Mouse (Mus musculus): ENCODE data around the gene Trim47. TPM values are rescaled to one million over a fixed set of nuclear protein-coding genes. Genes with fewer than 3 reads are reported as not detected.
"Not testable (repeated sequence)": the region's sequence is repeated elsewhere in the genome, so short reads cannot be mapped to it uniquely, and the experiment has no call there.

The Trim47 gene
- polyA plus RNA-seq, 2 experiments from 2014 or later = not detected

DNA sequence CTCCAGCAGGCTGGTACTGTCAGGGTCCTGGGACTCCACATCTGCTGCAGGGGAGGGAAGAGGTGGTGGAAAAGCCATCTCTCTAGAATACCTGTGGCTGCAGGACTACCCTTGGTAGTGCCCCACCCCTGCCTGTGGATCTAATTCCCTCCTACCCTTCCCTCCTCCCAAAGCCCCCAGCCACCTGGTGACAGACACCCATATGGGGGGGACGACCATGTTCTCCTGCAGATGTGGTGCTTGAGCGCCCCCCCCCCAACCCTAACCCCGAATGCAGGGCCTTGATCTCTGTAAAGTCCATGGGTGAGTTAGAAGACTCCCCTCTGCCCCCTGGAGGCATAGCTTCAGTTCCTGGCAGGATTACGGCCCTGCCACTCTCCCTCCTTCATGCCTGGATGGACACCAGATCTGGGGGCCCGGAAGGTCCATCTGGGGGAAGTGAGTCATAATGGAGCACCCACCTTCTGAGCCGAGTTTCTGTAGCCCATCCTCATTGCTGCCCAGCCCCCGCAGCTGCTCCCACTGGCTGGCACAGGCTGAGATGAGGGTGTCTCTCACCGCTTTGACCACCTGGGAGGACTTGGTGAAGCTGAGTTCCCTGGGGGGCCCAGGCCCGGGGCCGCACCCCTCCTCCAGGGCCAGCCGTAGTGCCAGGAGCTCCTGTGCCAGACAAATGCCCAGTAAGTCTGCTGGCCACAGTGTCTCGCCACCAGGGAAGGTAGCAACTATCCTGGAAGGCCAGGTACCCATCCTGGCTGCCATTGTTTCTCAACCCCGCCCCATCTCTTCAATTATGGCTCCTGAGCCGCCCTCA, 19.8 kb downstream of the Trim47 start:
- ATAC-seq = no peak

DNA sequence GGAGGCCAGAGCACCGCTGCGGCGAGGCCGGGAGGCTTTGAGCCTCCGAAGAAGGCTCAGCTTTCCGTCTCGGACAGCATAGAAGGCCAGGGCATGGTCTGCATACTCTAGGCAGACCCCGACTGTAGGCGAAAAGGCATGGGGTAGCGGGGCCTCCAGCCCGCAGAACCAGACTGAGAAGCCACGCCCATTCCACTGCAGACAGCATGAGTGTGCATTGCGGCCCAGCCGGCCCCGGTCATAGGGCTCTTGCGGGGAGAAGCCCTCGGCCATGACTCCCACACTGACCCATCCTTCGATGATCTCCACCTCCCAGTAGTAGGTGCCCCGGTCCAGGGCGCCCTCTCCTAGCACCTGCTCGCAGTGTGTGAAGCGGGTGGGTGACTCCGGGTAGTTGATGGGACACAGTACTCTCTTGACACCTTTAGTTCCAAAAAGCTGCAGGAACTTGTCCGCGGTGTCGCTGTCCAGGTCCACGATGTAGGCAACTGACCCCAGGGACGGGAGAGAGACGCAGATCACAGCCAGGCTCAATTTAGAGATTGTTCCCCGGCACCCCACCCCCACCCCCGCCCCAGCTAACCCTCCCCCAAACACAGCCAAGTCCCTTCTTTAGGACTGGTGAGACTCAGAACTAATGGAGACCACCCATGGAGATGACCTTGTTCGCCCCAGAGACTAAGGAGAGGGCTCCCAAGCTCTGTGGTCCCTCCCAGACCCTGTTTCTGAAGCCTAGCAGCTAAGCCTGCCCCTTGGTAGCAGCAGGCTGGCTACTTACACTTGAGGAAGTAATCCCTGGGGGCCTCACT, 20.7 kb downstream of the Trim47 start:
- no peak for ATAC-seq

GRCm38 (mm10) chr11:116105065-116105464, 21.9 kb downstream of the Trim47 start:
- ATAC-seq = no peak

DNA sequence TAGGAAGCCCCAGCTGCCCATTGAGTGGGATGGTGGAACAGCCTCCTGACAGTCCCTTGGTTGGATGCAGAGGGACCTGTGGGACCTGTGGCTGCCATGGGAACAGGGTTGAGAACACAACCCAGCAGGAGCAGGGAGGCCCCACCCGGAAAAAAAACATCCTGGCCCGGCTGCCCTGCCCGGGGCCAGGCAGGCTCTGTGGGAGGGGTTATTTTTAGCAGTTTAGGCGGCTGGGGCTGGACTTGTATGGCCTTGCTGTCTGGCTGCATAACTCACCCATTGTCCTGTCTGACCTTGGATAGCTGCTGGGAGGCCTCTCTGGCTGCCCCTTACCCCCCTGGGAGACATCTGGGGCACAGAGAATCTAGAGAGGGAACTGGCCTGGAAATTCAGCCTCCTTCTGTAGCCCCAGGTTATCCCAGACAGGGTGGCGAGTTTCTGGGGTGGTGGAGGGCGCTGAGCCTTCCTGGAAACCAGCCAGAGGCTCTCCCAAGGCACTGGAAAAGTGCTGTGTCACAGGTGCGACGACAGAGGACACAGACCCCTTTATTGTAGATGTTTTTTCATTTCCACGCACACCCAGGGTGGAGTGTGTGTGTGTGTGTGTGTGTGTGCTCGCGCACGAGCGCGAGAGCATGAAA, 22.9 kb downstream of the Trim47 start:
- no peak for ATAC-seq

GRCm38 (mm10) chr11:116103572-116103971, 23.4 kb downstream of the Trim47 start:
- ATAC-seq = no peak

GRCm38 (mm10) chr11:116102472-116102871, 24.5 kb downstream of the Trim47 start:
- ATAC-seq = no peak

DNA sequence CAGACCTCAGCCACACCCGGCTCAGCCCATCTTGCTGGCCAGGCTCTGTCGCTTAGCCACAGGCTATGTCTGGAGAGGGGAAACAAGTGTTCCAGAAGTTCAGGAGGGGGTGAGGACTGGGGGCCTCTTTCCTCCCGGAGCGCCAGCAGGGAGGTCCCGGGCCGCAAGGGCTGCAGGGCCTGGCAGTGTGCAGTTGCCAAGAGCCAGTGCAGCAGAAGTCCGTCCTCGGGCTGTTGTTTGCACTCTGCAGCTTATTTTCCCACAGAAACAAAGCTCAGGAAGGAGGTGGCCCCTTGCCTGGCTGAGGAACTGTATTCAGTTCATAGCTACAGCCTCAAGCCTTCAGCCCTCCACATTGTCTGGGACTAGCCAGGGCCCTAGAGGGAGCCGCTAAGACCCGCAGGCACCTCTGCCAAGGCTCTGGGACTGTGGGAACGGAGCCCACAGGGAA, 25.1 kb downstream of the Trim47 start:
- no peak for ATAC-seq

DNA sequence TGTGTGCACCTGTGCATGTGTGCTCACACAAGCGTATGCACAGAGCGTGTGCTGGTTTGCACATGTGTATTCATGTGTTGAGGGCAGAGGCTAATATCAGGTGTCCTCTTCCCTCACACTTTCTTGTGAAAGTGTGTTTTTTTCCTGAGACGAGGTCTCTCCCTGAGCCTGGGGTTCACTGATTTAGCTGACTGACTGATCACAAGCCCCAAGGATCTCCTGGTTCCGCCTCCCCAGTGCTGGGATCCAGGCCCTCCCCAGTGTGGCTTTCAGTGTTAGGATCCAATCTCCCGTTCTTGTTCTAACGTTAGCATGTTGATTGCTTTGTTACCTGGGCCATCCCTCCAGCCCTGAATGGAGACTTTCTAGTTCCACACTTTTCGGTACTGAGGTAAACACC, 26.2 kb downstream of the Trim47 start:
- no peak for ATAC-seq

- no peak for ATAC-seq
Measured at GRCm38 (mm10) chr11:116100385-116100784, 26.6 kb downstream of the Trim47 start.

GRCm38 (mm10) chr11:116099462-116099861, 27.5 kb downstream of the Trim47 start:
- ATAC-seq = no peak

GRCm38 (mm10) chr11:116098711-116099460, 28.1 kb downstream of the Trim47 start:
- no peak for ATAC-seq

DNA sequence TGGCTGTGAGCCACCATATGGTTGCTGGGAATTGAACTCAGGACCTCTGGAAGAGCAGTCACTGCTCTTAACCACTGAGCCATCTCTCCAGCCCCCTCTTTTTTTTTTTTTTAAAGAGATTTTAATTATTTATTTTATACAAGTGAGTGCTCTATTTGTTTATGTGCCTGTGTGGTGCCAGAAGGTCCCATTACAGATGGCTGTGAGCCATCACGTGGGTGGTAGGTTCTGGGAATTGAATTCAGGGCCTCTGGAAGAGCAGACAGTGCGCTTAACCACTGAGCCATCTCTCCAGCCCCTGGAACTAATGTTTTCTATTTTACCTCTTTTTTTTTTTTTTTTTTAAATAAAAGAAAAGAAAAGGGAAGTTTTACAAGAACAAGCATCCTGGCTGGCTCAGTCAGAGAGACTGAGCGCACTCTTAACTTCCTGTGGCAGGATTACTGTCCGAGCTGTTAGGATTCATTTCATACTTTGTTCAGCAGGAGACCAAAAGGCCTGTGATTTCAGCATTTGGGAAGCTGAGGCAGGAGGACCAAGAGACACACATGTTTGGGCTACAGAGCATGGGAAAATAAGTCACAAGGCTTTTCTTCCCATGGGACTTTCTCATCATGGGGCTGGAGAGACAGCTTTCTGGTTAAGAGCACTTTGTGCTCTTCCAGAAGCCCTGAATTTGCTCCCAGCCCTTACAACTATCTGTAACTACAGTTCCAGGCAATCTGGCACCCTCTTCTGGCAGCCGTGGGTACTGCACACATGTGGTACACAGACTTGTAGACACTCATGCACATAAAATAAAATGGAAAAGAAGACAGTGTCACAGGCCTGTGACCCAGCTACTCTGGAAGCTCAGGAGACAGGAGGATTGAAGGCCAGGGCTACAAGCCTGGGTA, 30.5 kb downstream of the Trim47 start:
- ATAC-seq = no peak

DNA sequence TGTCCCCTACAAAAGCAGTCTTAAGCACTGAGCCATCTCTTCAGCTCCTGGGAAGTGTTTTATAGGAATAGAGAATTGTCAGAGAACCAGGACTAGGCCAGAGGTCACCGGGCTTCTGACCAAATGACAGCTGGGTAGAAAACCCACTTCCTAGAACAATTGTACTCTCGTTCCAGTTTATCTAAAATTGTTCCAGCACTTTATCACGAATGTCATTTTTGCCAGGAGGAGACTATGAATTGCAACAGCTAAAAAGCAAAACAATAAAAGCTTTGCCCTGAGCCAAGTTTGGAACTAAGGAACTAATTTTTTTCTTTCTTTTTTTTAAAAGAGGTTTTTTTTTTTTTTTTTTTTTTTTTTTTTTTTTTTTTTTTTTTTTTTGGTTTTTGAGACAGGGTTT, 31.4 kb downstream of the Trim47 start:
- no peak for ATAC-seq

DNA sequence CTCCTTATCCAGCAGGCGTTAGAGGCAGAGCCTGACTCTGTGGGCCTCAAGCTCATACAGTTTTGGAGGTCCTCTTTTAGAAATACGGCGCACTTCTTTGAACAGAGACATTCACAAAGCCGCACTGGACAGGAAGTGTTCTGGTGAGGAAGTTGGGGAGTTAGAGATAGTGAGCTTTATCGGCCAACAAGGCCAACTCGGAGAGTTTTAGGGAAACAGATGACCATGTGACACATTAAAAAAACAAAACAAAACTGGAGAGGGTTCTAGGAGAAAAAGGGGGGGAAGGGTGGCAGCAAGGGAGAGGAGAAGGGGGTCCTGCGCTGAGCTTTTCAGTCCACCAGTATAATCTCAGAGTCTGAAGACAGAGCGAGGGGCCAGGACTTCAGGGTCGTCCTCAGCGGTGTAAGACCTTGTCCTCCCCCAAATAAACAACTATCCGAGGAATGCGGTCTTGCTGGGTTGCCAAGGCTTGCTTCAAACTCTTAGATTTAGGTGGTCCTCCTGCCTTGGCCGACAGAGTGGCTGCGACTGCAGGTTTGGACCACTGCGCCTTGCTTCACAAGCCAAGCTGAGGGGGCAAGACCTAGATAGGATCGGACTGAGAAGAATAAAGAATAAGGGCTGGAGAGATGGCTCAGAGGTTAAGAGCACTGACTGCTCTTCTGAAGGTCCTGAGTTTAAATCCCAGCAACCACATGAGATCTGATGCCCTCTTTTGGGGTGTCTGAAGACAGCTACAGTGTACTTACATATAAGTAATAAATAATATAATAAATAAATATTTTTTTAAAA, 33.0 kb downstream of the Trim47 start:
- no peak for ATAC-seq

DNA sequence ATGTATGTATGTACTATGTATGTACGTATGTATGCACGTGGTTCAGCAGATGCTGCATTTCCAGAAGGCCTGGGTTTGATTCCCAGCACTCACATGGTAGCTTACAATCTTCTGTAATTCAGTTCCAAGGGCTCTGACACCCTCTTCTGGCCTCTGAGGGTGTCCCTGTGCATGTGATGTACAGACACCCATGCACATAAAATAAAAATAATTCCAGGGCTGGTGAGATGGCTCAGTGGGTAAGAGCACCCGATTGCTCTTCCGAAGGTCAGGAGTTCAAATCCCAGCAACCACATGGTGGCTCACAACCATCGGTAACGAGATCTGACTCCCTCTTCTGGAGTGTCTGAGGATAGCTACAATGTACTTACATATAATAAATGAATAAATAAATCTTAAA, 34.1 kb downstream of the Trim47 start:
- ATAC-seq = not testable (repeated sequence)

DNA sequence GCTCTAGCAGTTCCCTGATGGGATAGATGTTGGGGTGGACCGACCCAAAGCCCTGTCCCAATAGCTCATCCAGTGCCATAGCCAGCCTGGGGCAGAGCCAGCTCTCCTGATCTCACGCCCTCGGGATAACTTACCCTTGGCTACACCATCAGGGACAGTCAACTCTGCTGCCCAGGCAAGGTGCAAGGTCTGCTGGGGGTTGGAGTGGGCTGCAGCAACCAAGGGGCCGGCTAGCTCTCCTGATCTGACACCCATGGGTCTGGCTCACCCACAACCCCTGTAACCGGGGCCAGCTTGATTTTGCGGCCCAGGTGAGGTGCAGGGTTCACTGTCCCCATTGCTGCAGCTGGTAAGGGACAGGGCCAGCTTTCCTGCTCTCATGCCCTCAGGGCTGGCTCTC, 35.4 kb downstream of the Trim47 start:
- no peak for ATAC-seq

GRCm38 (mm10) chr11:116089545-116089944, 37.5 kb downstream of the Trim47 start:
- no peak for ATAC-seq

GRCm38 (mm10) chr11:116088741-116089394, 38.1 kb downstream of the Trim47 start:
- ATAC-seq = no peak

DNA sequence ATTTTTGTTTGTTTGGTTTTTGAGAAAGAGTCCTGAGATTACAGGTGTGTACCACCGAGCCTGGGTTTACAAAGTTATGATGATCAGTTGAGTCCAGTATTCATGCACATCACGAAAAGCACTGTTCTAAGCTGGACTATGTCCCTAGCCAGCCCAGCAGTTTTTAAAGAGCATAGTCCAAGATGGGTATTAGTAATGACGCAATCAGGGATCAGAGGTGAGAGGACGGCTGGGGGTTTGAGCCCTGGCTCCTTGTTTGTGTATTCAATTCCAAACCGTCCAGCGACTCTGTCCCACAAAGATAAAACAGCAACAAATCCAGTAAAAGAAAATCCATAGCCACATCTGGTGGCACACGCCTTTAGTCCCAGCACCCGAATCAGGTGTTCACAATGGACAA, 38.8 kb downstream of the Trim47 start:
- ATAC-seq = no peak

All from activated CD4-positive, CD25-positive, alpha-beta regulatory T cell, adult 4 months (primary cell).